Mouse (Mus musculus) left cerebral cortex, adult 8-10 months (tissue): ENCODE data around the gene Tas2r137. TPM values are rescaled to one million over a fixed set of nuclear protein-coding genes. Genes with fewer than 3 reads are reported as not detected.

ENCODE experiments used
- DNase-seq, 2 experiments: peaks; one replicate each; pipeline ENCODE4 v3.0.0; 2022; ENCODE audit warnings: low spot score in 2 of 2
- total RNA-seq, 4 experiments: library from RNA; stranded (reverse); gene quantifications; 2 replicates each; pipeline ENCODE4 v1.2.4; 2022

The Tas2r137 gene
- not detected for total RNA-seq

DNA sequence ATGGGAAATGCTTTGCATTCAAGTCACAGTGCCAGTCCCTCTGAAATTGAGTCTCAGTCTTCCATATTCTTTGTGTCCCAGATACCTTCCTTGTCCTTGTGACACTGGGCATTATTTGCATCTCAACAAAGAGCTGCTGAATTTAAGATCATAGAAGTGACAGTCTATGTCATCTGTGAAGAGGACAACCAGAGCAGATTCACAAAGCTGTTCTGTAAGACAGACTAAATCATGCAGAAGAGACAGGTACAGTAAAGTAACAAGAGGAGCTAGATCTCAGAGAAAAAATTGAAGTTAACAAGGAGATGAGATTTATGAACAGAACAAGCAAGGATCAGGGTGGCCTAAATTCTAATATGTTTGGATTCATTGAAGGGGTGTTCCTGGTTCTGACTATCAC, at the start of gene Tas2r137:
Tas2r137 (plus strand) TSS at position 301 of the 400 bp plus-strand sequence.
- no peak for DNase-seq

DNA sequence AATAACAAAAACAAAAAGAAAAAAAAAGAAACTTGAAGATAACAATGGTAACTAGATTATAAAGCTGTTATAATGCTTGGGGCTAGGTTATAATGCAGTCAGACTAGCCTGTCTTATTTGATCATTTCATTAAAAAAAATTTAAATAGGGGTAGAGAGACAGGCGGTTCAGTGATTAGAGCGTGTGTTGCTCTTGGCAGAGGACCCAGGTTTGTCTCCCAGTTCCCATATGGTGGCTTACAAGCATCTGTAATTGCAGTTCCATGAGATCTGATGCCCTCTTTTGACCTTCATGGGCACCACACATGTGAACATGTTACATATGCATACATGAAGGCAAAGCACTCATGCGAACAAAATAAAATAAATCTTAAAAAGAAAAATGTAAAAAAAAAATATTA, 49.8 kb upstream of the Tas2r137 start:
- no peak for DNase-seq

DNA sequence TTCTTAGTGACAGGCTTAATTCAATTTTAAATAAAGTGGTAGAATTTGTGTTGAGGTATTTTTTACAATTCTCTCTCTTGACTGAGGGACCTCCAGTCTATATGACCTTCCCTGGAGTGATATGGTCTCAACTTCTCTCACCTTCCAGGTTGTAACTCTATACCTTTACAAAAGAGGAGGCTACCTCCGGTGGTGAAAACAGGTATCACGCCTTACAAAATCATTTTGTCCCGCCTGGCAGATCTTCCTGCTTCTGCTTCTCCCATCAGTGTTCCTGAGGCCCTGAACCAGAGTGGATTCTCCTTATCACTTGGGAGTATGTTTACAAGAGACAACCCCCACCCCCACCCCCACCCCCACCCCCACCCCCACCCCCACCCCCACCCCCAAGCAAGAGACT, 49.3 kb upstream of the Tas2r137 start:
- no peak for DNase-seq

DNA sequence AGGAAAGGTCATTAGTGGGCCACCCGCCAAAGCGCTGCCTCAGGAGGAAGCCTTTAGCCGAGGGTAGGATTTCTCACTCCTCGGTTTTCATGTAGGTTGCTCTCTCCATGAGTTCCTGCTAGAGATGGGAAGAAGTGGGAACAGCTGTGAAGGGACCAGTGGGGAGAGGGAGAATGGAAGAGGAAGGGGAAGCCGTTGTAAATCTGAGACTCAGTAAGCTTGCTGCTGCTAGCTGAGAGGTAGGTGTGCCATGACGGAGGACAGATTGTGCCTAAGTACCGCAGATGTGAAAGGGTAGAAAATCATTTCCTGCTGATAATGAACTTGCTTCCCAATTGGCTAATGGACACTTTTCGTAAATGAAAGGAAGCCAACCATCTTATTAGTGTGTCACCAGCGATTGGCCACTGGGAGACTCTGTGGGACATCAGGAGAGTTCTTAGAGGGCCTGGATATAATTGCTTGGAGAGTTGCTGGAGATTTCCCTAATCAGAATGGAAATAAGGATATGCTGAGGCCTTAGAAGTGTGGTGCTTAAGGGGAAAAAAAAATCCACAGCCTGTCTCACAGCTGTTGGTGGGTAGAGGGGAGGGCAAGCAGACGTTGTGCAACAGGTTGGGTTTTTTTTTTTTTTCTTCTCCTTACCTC, 47.6 kb upstream of the Tas2r137 start:
- DNase-seq = no peak

DNA sequence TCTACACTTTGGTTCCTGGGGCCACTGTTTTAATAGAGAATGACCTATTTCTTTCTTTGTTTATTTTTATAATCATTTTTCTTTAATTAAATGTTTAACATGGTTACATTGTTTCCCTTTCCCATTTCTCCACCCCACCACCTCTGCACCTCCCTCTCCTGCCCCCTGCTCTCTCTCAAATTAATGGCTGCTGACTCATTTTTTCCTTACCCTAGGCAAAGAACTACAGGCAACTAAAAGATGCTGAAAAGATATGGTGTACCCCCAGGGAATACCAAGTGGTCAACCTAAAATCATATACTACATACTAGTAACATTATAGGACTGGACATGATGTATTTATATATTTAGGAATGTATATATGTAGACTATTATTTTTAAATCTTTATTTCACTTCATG, 42.4 kb upstream of the Tas2r137 start:
- DNase-seq = no peak

DNA sequence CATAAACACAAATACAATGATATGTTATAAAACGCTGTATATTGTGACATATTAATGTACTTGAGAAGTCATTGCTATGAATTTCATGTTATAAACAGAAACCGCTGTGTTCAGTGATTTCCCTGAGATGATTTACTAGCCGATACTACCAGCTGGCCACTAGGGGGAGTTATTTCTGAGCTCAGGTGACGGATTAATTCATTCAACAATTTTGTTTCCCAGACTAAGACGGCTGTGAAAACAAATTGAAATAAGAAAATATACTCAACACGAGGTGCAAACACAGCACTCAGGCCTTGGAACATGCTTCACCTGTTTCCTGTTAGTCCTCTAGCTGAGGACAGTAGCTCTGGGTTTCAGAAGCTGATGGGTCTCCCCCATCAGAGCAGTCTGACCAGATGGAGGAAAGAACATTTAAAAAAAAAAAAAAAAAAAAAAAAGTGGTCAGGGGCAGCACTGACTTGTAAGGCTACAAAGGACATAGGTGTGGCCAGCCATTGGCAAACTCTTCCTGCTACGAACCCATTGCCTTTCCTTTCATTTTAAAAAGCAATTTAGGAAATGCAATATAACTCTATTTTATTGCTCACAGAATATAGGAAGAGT, 36.5 kb upstream of the Tas2r137 start:
- DNase-seq = no peak

DNA sequence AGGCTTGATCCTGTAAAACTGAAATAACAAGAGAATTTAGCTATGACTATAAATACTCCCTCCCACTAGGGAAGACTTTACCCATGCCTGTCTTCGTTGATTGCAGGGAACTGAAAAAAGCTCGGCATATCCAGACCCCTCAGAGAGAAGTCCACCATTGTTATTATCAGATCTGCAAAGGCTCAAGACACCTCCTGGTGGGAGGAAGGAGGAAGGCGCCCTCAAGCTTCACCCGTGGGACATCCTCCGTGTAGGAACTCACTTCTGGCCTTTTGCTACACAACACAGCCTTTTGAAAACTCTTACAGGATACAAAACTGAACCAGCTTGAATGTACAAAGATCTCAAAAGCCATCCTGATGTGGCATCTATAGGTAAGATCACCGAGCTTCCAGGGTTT, 25.3 kb upstream of the Tas2r137 start:
- DNase-seq = no peak

DNA sequence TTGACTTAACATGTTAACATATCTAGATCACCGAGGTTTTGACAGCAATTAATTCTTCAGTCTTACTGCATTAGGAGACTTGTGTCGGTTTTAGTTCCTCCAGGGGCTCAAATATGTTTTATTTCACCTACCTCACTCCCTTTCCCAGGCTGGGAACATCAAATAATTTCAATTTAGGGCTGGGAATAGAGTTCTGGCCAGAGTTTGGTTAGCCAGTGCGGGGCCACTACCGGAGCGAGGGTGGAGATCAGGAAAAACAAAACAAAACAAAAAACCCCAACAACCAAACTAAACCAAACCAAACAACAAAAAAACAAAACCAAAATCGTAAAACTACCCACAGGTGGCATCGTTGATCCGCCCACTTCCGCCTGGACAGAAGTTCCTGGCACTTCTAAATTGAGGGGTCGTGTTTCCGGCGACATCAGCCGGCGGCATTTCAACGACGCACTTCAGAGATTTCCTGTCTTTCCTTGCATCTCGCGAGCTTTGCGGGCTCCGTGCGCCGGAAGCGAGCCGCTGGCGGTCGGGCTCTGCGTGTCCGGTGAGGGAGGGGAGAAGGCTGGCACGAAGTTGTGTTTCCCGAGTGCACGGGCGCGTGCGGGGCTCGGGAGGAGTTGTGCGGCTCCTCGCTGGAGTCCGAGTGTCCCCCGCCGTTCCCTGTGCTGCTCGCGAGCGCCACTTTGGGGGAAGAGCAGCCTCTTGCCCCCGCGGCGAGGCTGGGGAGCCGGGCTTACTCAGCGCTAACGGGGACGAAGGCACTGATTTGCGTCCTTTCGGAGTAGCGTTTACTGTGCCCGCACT, 19.9 kb upstream of the Tas2r137 start, which contains the start of gene Ssbp1:
Ssbp1 (plus strand) TSS at position 437 of the 804 bp plus-strand sequence.
- DNase-seq = peak; percentile 82 to 85

DNA sequence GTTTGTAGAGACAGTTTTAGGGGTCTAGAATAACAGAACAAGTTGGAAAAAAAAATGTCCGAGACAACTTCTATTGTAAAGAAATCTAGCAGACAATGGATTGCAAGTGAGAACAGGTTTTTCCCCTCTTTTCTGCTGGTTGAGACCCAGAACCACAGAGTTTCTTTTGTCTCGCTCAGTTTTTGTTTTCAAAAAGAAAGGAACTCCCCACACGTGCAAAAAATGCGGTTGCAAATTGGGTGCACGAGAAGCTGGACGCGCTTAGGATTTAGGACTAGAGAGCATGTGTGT, 19.4 kb upstream of the Tas2r137 start:
- no peak for DNase-seq

DNA sequence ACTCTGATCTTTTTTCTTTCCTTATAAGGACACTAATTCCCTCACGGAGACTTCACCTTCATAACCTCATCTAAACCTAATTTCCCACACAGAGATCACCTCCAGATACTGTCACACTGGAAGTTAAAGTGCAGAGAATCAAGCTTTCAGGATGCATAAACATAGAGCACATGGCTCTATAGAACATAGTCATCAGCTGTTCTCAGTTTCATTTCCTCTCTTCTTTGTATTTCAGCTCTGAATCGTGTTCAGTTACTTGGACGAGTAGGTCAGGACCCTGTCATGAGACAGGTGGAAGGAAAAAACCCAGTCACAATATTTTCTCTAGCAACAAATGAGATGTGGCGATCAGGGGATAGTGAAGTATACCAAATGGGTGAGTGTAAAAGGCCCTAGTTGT, 14.9 kb upstream of the Tas2r137 start:
- DNase-seq = no peak

DNA sequence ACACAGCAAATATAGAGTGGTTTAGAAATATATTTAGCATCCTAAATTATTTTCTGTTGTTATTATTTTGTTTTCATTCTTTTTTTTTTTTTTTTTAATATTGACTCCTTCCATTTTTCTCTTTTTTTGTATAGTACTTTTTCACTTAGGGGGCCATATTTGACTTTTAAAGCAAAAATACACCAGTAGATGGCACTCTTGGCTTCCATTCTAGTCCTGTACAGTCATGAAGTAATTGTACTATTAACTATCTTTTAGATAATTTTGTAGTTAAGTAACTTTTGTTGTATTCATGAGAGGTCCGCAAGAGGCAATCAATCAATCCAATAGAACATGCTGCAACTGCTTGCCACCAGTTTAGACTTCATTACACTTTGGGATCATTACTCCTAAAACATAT, 11.3 kb upstream of the Tas2r137 start:
- no peak for DNase-seq

DNA sequence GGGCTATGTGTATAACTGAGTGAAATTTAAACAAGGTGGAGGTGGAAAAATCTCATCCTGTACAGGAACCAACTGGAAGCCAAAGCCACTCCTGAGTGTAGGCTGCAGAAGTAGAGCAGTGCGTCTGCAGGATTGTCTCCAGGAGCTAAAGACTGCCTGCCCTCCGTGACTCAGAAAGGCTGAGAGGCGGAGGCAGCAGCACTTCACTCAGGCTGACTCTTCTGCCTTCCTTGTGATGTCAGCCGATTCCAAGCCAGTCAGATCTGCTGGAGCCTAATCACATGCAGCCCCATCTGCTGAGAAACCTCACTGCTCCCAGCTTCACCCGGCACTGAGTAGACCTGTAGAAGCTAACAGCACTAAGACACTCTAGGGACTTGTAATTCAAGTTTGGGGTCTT, 8.7 kb upstream of the Tas2r137 start:
- peak in 1 of 2 experiments; percentile 8 for DNase-seq

DNA sequence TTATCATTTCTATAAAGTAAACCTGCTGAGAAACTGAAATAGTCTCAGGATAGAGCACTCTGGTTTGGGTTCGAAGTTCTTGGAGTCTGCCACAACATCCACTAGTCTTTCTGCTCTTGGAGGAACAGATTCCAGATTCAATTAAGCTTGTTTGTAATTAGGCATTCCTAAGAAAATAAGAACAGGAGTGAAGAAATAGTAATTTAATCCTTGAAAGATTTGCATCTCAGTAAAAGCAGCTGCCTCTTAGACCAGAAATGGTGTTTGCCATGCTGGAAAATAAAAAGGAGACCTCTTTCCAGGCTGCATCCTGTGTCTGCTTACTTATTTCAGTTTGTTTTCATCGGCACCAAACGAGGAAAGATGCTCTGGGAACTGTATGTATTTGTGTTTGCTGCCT, 2.2 kb downstream of the Tas2r137 start, which contains the start of gene Tas2r108:
Tas2r108 (plus strand) TSS at position 301 of the 400 bp plus-strand sequence.
- DNase-seq = no peak

DNA sequence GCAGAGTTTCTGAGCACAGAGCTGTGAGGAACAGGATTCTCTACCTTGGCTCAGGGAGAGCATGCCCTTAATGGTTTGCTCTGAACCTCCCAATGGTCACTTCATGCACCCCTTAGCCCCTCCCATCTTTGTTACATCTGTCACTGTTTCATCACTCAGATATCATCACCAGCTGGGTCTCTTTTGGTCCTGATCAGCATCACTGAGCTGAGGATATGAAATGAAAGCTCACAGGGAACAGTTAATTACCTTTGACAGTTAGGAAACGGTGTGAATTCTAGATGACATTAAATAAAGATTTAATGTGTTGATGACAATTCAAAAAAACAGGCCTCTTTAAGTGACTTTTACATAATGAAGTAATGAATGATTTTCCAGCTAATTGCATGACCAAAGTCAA, 28.4 kb downstream of the Tas2r137 start, which contains the start of gene Prss37:
Prss37 (minus strand) TSS at position 101 of the 400 bp plus-strand sequence.
- DNase-seq = no peak

Other genes starting within 250 kb of the Tas2r137 start
- gene Agk, start 166.1 kb upstream of the Tas2r137 start, total RNA-seq = 10 to 100 TPM; 37.3 to 47.3 (median 40.7) TPM
- 10 to 100 TPM; 52.2 to 62.2 (median 57.3) TPM for gene E330009J07Rik, start 55.1 kb upstream of the Tas2r137 start, total RNA-seq
- under 1 TPM in 1 of 4 experiments, not detected in 3; 0.17 TPM for gene Wee2, start 52.1 kb upstream of the Tas2r137 start, total RNA-seq
- 10 to 100 TPM; 27.5 to 36.0 (median 29.2) TPM for gene Ssbp1, start 19.9 kb upstream of the Tas2r137 start, total RNA-seq
- not detected for gene Tas2r108, start 2.3 kb downstream of the Tas2r137 start, total RNA-seq
- not detected for gene Prss37, start 28.3 kb downstream of the Tas2r137 start, total RNA-seq
- not detected for gene Olfr461, start 63.8 kb downstream of the Tas2r137 start, total RNA-seq
- not detected for gene Olfr460, start 78.3 kb downstream of the Tas2r137 start, total RNA-seq
- gene Clec5a, start 94.6 kb downstream of the Tas2r137 start, total RNA-seq = 1 to 10 TPM in 2 of 4 experiments, under 1 TPM in 2; 0.67 to 4.2 (median 2.0) TPM
- not detected for gene Tas2r138, start 122.1 kb downstream of the Tas2r137 start, total RNA-seq
- gene Mgam, start 137.6 kb downstream of the Tas2r137 start, total RNA-seq = under 1 TPM in 1 of 4 experiments, not detected in 3; 0.39 TPM